Mouse (Mus musculus) megakaryocyte-erythroid progenitor cell, adult 5-6 weeks (primary cell): ENCODE data around the gene Hhex. TPM values are rescaled to one million over a fixed set of nuclear protein-coding genes. Genes with fewer than 3 reads are reported as not detected.

Experiments
- ATAC-seq: replicated peaks from 2 replicates; pipeline ENCODE4 v1.8.0; 2016; ENCODE audit warnings: mild to moderate bottlenecking, inconsistent platforms; ENCODE audit not compliant: severe bottlenecking, poor library complexity, low FRiP score, low TSS enrichment
- total RNA-seq, 2 experiments: library from RNA; stranded (forward) in 1 of 2; stranded (reverse) in 1 of 2; fragments of 200-1000, 215-1000 nt in 1 of 2; fragments of >200 nt in 1 of 2; fragmentation: Nextera tagmentation in 1 of 2; gene quantifications; 2 replicates each; pipeline ENCODE4 v1.2.3; 2014 to 2017

Hhex gene
- total RNA-seq, 2 experiments from 2014 or later, result 33.5 to 51.2 TPM

- 0 out of 2 replicates have a peak, but pooled peaks have one; percentile 33 for ATAC-seq
Observed at GRCm38 (mm10) chr19:37443631-37444140, 9.1 kb downstream of the Hhex start.

- no peak for ATAC-seq
Observed at GRCm38 (mm10) chr19:37448212-37448611, 13.6 kb downstream of the Hhex start.

- ATAC-seq, result peak; percentile 71; the same call in 1 of the 2 replicates
Observed at GRCm38 (mm10) chr19:37449246-37449645, 14.6 kb downstream of the Hhex start.

- ATAC-seq, result no peak
Observed at GRCm38 (mm10) chr19:37455528-37455927, 20.9 kb downstream of the Hhex start.

GRCm38 (mm10) chr19:37455961-37456360, 21.4 kb downstream of the Hhex start:
- ATAC-seq, result no peak

GRCm38 (mm10) chr19:37458013-37458412, 23.4 kb downstream of the Hhex start:
- no peak for ATAC-seq

GRCm38 (mm10) chr19:37466403-37466802, 31.8 kb downstream of the Hhex start:
- no peak for ATAC-seq

- no peak for ATAC-seq
Observed at GRCm38 (mm10) chr19:37466978-37467377, 32.4 kb downstream of the Hhex start.

- ATAC-seq, result no peak
Observed at GRCm38 (mm10) chr19:37468841-37469566, 34.4 kb downstream of the Hhex start.

GRCm38 (mm10) chr19:37471680-37472079, 37.1 kb downstream of the Hhex start:
- ATAC-seq, result no peak

- ATAC-seq, result no peak
Observed at GRCm38 (mm10) chr19:37472589-37472988, 38.0 kb downstream of the Hhex start.

- ATAC-seq, result no peak
Observed at GRCm38 (mm10) chr19:37481704-37482103, 47.1 kb downstream of the Hhex start.

- ATAC-seq, result no peak
Observed at GRCm38 (mm10) chr19:37482556-37483187, 48.1 kb downstream of the Hhex start.

- no peak for ATAC-seq
Observed at GRCm38 (mm10) chr19:37484787-37485186, 50.2 kb downstream of the Hhex start.

GRCm38 (mm10) chr19:37486801-37487200, 52.2 kb downstream of the Hhex start:
- no peak for ATAC-seq

- no peak for ATAC-seq
Observed at GRCm38 (mm10) chr19:37487811-37488475, 53.3 kb downstream of the Hhex start.

- peak; percentile 73 for ATAC-seq
Observed at GRCm38 (mm10) chr19:37488608-37489262, 54.1 kb downstream of the Hhex start.
